ENCODE assay signal across 9 mouse cellular contexts in the genomic region with DNA sequence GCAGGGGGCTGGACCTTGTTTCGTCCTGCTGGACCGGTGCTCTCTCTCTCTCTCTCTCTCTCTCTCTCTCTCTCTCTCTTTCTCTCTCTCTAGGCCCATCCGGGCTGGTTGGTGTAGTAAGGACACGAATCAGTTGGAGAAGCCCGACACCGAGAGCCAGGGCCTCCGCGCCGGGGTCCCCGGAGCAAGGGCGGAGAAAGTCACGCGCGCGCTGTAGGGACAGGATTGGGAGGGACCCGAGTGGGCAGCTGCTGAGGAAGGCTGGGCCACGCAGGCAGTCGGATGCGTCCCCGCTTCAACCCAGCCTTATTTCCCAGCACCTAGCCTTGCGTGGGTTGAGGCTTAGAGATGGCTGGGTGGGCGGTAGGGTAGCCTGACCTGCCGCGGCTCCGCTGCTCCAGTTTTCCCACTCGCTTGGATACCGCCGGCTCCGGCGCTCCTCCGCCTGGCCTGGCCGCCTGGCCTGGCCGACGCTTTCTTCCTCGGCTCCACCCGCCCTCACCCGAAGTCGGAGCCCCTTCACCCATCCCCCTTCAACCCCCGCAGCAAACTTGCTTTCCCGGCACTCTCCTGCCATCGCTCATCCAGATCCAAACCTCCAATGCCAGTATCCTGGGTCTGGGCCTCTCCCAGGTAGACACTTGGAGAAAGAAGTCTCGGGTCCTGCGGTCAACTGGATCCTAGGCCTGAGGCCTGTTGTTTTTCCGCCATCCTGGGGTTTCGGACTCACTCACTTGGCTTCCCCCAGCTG. TPM values are rescaled to one million over a fixed set of nuclear protein-coding genes. Genes with fewer than 3 reads are reported as not detected.
DNase-seq lines count a peak whose midpoint lies in the region; ATAC-seq and TF ChIP-seq lines count a peak whose summit lies in the region.
"Had no signal": no experiment of that assay in that cellular context is flagged by ENCODE, and none has a peak within 500 bp of the region (broad histone marks: within the 10 kb centered on the region; RNA-seq: fewer than 3 reads in every experiment).

No protein-coding gene starts in this region.

- H3K4me1 ChIP-seq in kidney, postnatal 0 days (replicated peaks; ENCODE audit: insufficient read depth, low read length): peaks cover 8% of the 10 kb centered on the region; the same call in 1 of the 2 replicates
- H3K4me1 ChIP-seq in embryonic facial prominence, embryonic 11.5 days (ENCODE audit: control insufficient read depth, insufficient read depth, low read length): no peaks in the 10 kb centered on the region; the same call in 1 of the 2 replicates
- peaks cover 29% of the 10 kb centered on the region for H3K4me1 ChIP-seq in intestine, embryonic 15.5 days (replicated peaks)
- H3K4me1 ChIP-seq in neural tube, embryonic 14.5 days (ENCODE audit: control insufficient read depth, insufficient read depth, low read length): peaks cover 7% of the 10 kb centered on the region; the same call in 1 of the 2 replicates

- no peak for ATAC-seq in kidney, postnatal 0 days (replicated peaks; ENCODE audit: low FRiP score, low read depth)
- ATAC-seq in embryonic facial prominence, embryonic 11.5 days (replicated peaks; ENCODE audit: insufficient number of reproducible peaks, low FRiP score, low TSS enrichment, low read depth): 0 out of 2 replicates have a peak, but pooled peaks have one; percentile 3
- no peak for ATAC-seq in intestine, embryonic 15.5 days
- ATAC-seq in neural tube, embryonic 14.5 days (ENCODE audit: low read depth): no peak

- H3K4me2 ChIP-seq in kidney, postnatal 0 days (ENCODE audit: low read length): peak overlapping the region; percentile 62
- H3K4me2 ChIP-seq in embryonic facial prominence, embryonic 11.5 days (ENCODE audit: low read depth, low read length): peak overlapping the region; percentile 73
- peak overlapping the region; percentile 85 for H3K4me2 ChIP-seq in intestine, embryonic 15.5 days (replicated peaks)
- peak overlapping the region; percentile 34; the same call in 1 of the 2 replicates for H3K4me2 ChIP-seq in neural tube, embryonic 14.5 days (ENCODE audit: low read depth, low read length)

- peaks cover 97% of the 10 kb centered on the region for H3K27me3 ChIP-seq in kidney, postnatal 0 days (ENCODE audit: insufficient read depth, low read length)
- peaks cover 88% of the 10 kb centered on the region for H3K27me3 ChIP-seq in embryonic facial prominence, embryonic 11.5 days (ENCODE audit: control insufficient read depth, insufficient read depth, low read length)
- H3K27me3 ChIP-seq in intestine, embryonic 15.5 days (replicated peaks): peaks cover 95% of the 10 kb centered on the region
- H3K27me3 ChIP-seq in neural tube, embryonic 14.5 days (ENCODE audit: control insufficient read depth, insufficient read depth, low read length): peaks cover 89% of the 10 kb centered on the region

- TF ChIP-seq CTCF in kidney, postnatal 0 days (IDR thresholded peaks at IDR 0.05; ENCODE audit: low read depth): no peak

- no peak for DNase-seq in kidney, postnatal 0 days (ENCODE audit: low spot score)
- DNase-seq in kidney, adult 11 months: no peak
- no peak for DNase-seq in embryonic facial prominence, embryonic 11.5 days (ENCODE audit: low spot score)
- DNase-seq in T-cell, adult 2 months (ENCODE audit: low spot score): no peak
- DNase-seq in urinary bladder, postnatal 4 days (ENCODE audit: low spot score in 2 of 2): no peak
- no peak for DNase-seq in right cerebral cortex, postnatal 36 days (ENCODE audit: low spot score in 2 of 2)

- H3K36me3 ChIP-seq in kidney, postnatal 0 days (ENCODE audit: insufficient read depth, low read length): no peaks in the 10 kb centered on the region
- no peaks in the 10 kb centered on the region for H3K36me3 ChIP-seq in embryonic facial prominence, embryonic 11.5 days (replicated peaks; ENCODE audit: control insufficient read depth, insufficient read depth, low read depth, low read length)
- H3K36me3 ChIP-seq in intestine, embryonic 15.5 days: no peaks in the 10 kb centered on the region
- no peaks in the 10 kb centered on the region for H3K36me3 ChIP-seq in neural tube, embryonic 14.5 days (ENCODE audit: control insufficient read depth, insufficient read depth, low read length)

- H3K9ac ChIP-seq in kidney, postnatal 0 days (ENCODE audit: low read depth, low read length): no peak overlapping the region
- no peak overlapping the region for H3K9ac ChIP-seq in embryonic facial prominence, embryonic 11.5 days (replicated peaks; ENCODE audit: low read length)
- H3K9ac ChIP-seq in intestine, embryonic 15.5 days: no peak overlapping the region
- H3K9ac ChIP-seq in neural tube, embryonic 14.5 days (replicated peaks; ENCODE audit: low read depth, low read length): no peak overlapping the region

- peak overlapping the region; percentile 35 for H3K4me3 ChIP-seq in kidney, postnatal 0 days (replicated peaks; ENCODE audit: low read depth, low read length)
- peak overlapping the region; percentile 37; the same call in 1 of the 2 replicates for H3K4me3 ChIP-seq in embryonic facial prominence, embryonic 11.5 days (ENCODE audit: low read depth, low read length)
- H3K4me3 ChIP-seq in intestine, embryonic 15.5 days (replicated peaks): peak overlapping the region; percentile 42
- no peak overlapping the region for H3K4me3 ChIP-seq in neural tube, embryonic 14.5 days (ENCODE audit: low read depth, low read length)

- no peaks in the 10 kb centered on the region for H3K9me3 ChIP-seq in kidney, postnatal 0 days (replicated peaks; ENCODE audit: low read length)
- H3K9me3 ChIP-seq in embryonic facial prominence, embryonic 11.5 days (replicated peaks; ENCODE audit: control insufficient read depth, low read length): no peaks in the 10 kb centered on the region
- no peaks in the 10 kb centered on the region for H3K9me3 ChIP-seq in intestine, embryonic 15.5 days
- H3K9me3 ChIP-seq in neural tube, embryonic 14.5 days (ENCODE audit: control insufficient read depth, low read length): no peaks in the 10 kb centered on the region

- H3K27ac ChIP-seq in kidney, postnatal 0 days: no peak overlapping the region
- H3K27ac ChIP-seq in embryonic facial prominence, embryonic 11.5 days (replicated peaks; ENCODE audit: low read depth, low read length): no peak overlapping the region
- no peak overlapping the region for H3K27ac ChIP-seq in intestine, embryonic 15.5 days
- H3K27ac ChIP-seq in neural tube, embryonic 14.5 days (ENCODE audit: low read depth, low read length): no peak overlapping the region

- 3% methylated on average over 44 of the region's 45 CpGs for WGBS in kidney, postnatal 0 days
- under 1% methylated on average over 45 of the region's 45 CpGs for WGBS in embryonic facial prominence, embryonic 11.5 days
- WGBS in intestine, embryonic 15.5 days: 3% methylated on average over 44 of the region's 45 CpGs
- under 1% methylated on average over 43 of the region's 45 CpGs for WGBS in neural tube, embryonic 14.5 days

RNA-seq across cellular contexts. Expression of a gene that starts 0.8 kb away (rescaled TPM):
- not detected in 2 replicates for polyA plus RNA-seq in kidney, postnatal 0 days (2015; fragmentation: Nextera tagmentation; extraction: Ambion mirVana)
- polyA plus RNA-seq in embryonic facial prominence, embryonic 11.5 days (2014; fragmentation: Nextera tagmentation; extraction: Ambion mirVana): 2.0 and 8.4 TPM in 2 replicates
- not detected in 2 replicates for polyA plus RNA-seq in intestine, embryonic 15.5 days (2015; fragmentation: Nextera tagmentation; extraction: Ambion mirVana)
- polyA plus RNA-seq in neural tube, embryonic 14.5 days (2014; fragmentation: Nextera tagmentation; extraction: Ambion mirVana): not detected in 2 replicates
- polyA plus RNA-seq: large intestine, adult 2 months had no signal

RNA-seq across cellular contexts. Expression of a gene that starts 30.9 kb away (rescaled TPM):
- polyA plus RNA-seq in kidney, postnatal 0 days (2015; fragmentation: Nextera tagmentation; extraction: Ambion mirVana): 14.2 and 17.0 TPM in 2 replicates
- 0.22 TPM in 1 of 2 replicates, not detected in the other for polyA plus RNA-seq in embryonic facial prominence, embryonic 11.5 days (2014; fragmentation: Nextera tagmentation; extraction: Ambion mirVana)
- polyA plus RNA-seq in intestine, embryonic 15.5 days (2015; fragmentation: Nextera tagmentation; extraction: Ambion mirVana): 0.08 TPM in 1 of 2 replicates, not detected in the other
- polyA plus RNA-seq in neural tube, embryonic 14.5 days (2014; fragmentation: Nextera tagmentation; extraction: Ambion mirVana): not detected in 2 replicates
- polyA plus RNA-seq: large intestine, adult 2 months had no signal

RNA-seq across cellular contexts. Expression of a gene that starts 34.2 kb away (rescaled TPM):
- polyA plus RNA-seq in kidney, postnatal 0 days (2015; fragmentation: Nextera tagmentation; extraction: Ambion mirVana): not detected in 2 replicates
- polyA plus RNA-seq in embryonic facial prominence, embryonic 11.5 days (2014; fragmentation: Nextera tagmentation; extraction: Ambion mirVana): not detected in 2 replicates
- polyA plus RNA-seq in intestine, embryonic 15.5 days (2015; fragmentation: Nextera tagmentation; extraction: Ambion mirVana): not detected in 2 replicates
- polyA plus RNA-seq in neural tube, embryonic 14.5 days (2014; fragmentation: Nextera tagmentation; extraction: Ambion mirVana): not detected in 2 replicates
- polyA plus RNA-seq: large intestine, adult 2 months had no signal

RNA-seq across cellular contexts. Expression of a gene that starts 50.5 kb away (rescaled TPM):
- 0.17 and 0.33 TPM in 2 replicates for polyA plus RNA-seq in kidney, postnatal 0 days (2015; fragmentation: Nextera tagmentation; extraction: Ambion mirVana)
- not detected in 2 replicates for polyA plus RNA-seq in embryonic facial prominence, embryonic 11.5 days (2014; fragmentation: Nextera tagmentation; extraction: Ambion mirVana)
- 0.13 TPM in 1 of 2 replicates, not detected in the other for polyA plus RNA-seq in intestine, embryonic 15.5 days (2015; fragmentation: Nextera tagmentation; extraction: Ambion mirVana)
- polyA plus RNA-seq in neural tube, embryonic 14.5 days (2014; fragmentation: Nextera tagmentation; extraction: Ambion mirVana): 0.24 and 0.27 TPM in 2 replicates
- polyA plus RNA-seq: large intestine, adult 2 months had no signal

RNA-seq across cellular contexts. Expression of a gene that starts 55.9 kb away (rescaled TPM):
- polyA plus RNA-seq in kidney, postnatal 0 days (2015; fragmentation: Nextera tagmentation; extraction: Ambion mirVana): not detected in 2 replicates
- polyA plus RNA-seq in embryonic facial prominence, embryonic 11.5 days (2014; fragmentation: Nextera tagmentation; extraction: Ambion mirVana): not detected in 2 replicates
- polyA plus RNA-seq in intestine, embryonic 15.5 days (2015; fragmentation: Nextera tagmentation; extraction: Ambion mirVana): 0.09 and 0.15 TPM in 2 replicates
- 0.08 TPM in 1 of 2 replicates, not detected in the other for polyA plus RNA-seq in neural tube, embryonic 14.5 days (2014; fragmentation: Nextera tagmentation; extraction: Ambion mirVana)
- polyA plus RNA-seq: large intestine, adult 2 months had no signal

Comparison
In these comparisons a context has a peak if more than half of its experiments do, and no peak if none do; other contexts are left out.
1. H3K4me2 ChIP-seq: peak in every context shown above with its lines; median percentile 85 in intestine, embryonic 15.5 days; 73 in embryonic facial prominence, embryonic 11.5 days; 62 in kidney, postnatal 0 days; 34 in neural tube, embryonic 14.5 days.
2. RNA of a gene that starts 30.9 kb away (polyA plus RNA-seq): 14.2 to 17.0 TPM in kidney, postnatal 0 days; 0.22 TPM in embryonic facial prominence, embryonic 11.5 days, 0.08 TPM in intestine, embryonic 15.5 days and not detected in neural tube, embryonic 14.5 days; every median in the first group is over 10 times any median in the second.